24 mouse cellular contexts compared by ENCODE assay signal in genomic region chr4:145366301-145366700, GRCm38 (mm10). TPM values are rescaled to one million over a fixed set of nuclear protein-coding genes. Genes with fewer than 3 reads are reported as not detected.
A peak's percentile ranks its signal among the peaks of the same experiment; 100 is the strongest.
DNase-seq lines count a peak whose midpoint lies in the region; ATAC-seq and TF ChIP-seq lines count a peak whose summit lies in the region.
"Had no signal": no experiment of that assay in that cellular context is flagged by ENCODE, and none has a peak within 500 bp of the region (broad histone marks: within the 10 kb centered on the region; RNA-seq: fewer than 3 reads in every experiment).

No protein-coding gene starts in this region.

- H3K4me3 ChIP-seq in ES-Bruce4 (ENCODE audit: low read depth, low read length), result no peak overlapping the region
- no peak overlapping the region for H3K4me3 ChIP-seq in hindbrain, embryonic 12.5 days
- H3K4me3 ChIP-seq: embryonic facial prominence, embryonic 12.5 days; embryonic facial prominence, embryonic 15.5 days; gastrocnemius, adult 2 months; heart, embryonic 13.5 days; hindbrain, embryonic 15.5 days had no signal

- H3K9me3 ChIP-seq in ES-Bruce4 (replicated peaks; ENCODE audit: control insufficient read depth, insufficient read depth, low read length, poor library complexity, severe bottlenecking), result no peaks in the 10 kb centered on the region
- no peaks in the 10 kb centered on the region for H3K9me3 ChIP-seq in hindbrain, embryonic 12.5 days (replicated peaks)
- H3K9me3 ChIP-seq: embryonic facial prominence, embryonic 15.5 days; heart, embryonic 13.5 days; hindbrain, embryonic 15.5 days had no signal

- no peak for ATAC-seq in hindbrain, embryonic 12.5 days (ENCODE audit: low FRiP score)
- ATAC-seq: forebrain, embryonic 14.5 days; forebrain, postnatal 0 days had no signal

- no peaks in the 10 kb centered on the region for H3K4me1 ChIP-seq in ES-Bruce4 (ENCODE audit: control insufficient read depth, insufficient read depth, low read length)
- H3K4me1 ChIP-seq in hindbrain, embryonic 12.5 days, result no peaks in the 10 kb centered on the region
- H3K4me1 ChIP-seq: embryonic facial prominence, embryonic 12.5 days; embryonic facial prominence, embryonic 15.5 days; heart, embryonic 13.5 days; hindbrain, embryonic 15.5 days had no signal

- H3K36me3 ChIP-seq in ES-Bruce4 (ENCODE audit: control insufficient read depth, insufficient read depth, low read length, poor library complexity, severe bottlenecking), result no peaks in the 10 kb centered on the region
- H3K36me3 ChIP-seq in hindbrain, embryonic 12.5 days, result no peaks in the 10 kb centered on the region
- H3K36me3 ChIP-seq: embryonic facial prominence, embryonic 12.5 days; embryonic facial prominence, embryonic 15.5 days; heart, embryonic 13.5 days; hindbrain, embryonic 15.5 days had no signal

- no peaks in the 10 kb centered on the region for H3K27me3 ChIP-seq in ES-Bruce4 (ENCODE audit: control insufficient read depth, insufficient read depth, low read length, poor library complexity, severe bottlenecking)
- H3K27me3 ChIP-seq in hindbrain, embryonic 12.5 days, result no peaks in the 10 kb centered on the region
- H3K27me3 ChIP-seq: embryonic facial prominence, embryonic 12.5 days; embryonic facial prominence, embryonic 15.5 days; heart, embryonic 13.5 days; hindbrain, embryonic 15.5 days had no signal

- 38% methylated on average over 5 of the region's 5 CpGs for WGBS in hindbrain, embryonic 12.5 days

- no peak for TF ChIP-seq CTCF in ES-Bruce4 (IDR thresholded peaks at IDR 0.05; ENCODE audit: low read depth, low read length)

- no peak overlapping the region for H3K9ac ChIP-seq in ES-Bruce4 (ENCODE audit: low read depth, poor library complexity, severe bottlenecking)
- no peak overlapping the region for H3K9ac ChIP-seq in hindbrain, embryonic 12.5 days
- H3K9ac ChIP-seq: embryonic facial prominence, embryonic 12.5 days; embryonic facial prominence, embryonic 15.5 days; forebrain, postnatal 0 days; heart, embryonic 13.5 days; hindbrain, embryonic 15.5 days had no signal

- DNase-seq in ZHBTc4 (ENCODE audit: low read depth, low spot score), result peak; percentile 51
- peak; percentile 32 to 41 for DNase-seq in thymus, postnatal 10 days (ENCODE audit: low spot score in 2 of 2)
- DNase-seq in thymus, postnatal 4 days, result peak; percentile 54
- DNase-seq in layer of hippocampus, postnatal 10 days (ENCODE audit: low spot score in 2 of 2), result no peak
- DNase-seq in ovary, adult 18-20 months (ENCODE audit: low spot score), result no peak
- DNase-seq: adrenal gland, postnatal 10 days; cerebellum, adult 11 months; cerebellum, adult 2 months; cerebellum, adult 9-11 months; cerebellum, postnatal 25 days; forebrain, postnatal 0 days; gastrocnemius, adult 2 months; gastrocnemius, postnatal 14 days; heart, postnatal 14 days; heart, postnatal 4 days had no signal

- peak overlapping the region; percentile 67; the same call in 1 of the 2 replicates for H3K27ac ChIP-seq in ES-Bruce4 (ENCODE audit: insufficient read depth, low read length)
- H3K27ac ChIP-seq in hindbrain, embryonic 12.5 days, result no peak overlapping the region
- H3K27ac ChIP-seq: embryonic facial prominence, embryonic 12.5 days; embryonic facial prominence, embryonic 15.5 days; gastrocnemius, adult 2 months; heart, embryonic 13.5 days; hindbrain, embryonic 15.5 days had no signal

- TF ChIP-seq EP300 in ES-Bruce4 (IDR thresholded peaks at IDR 0.05; ENCODE audit: insufficient read depth, low read depth, low read length), result 0 out of 2 replicates have a peak, but pooled peaks have one; percentile 23

- TF ChIP-seq POLR2A in ES-Bruce4 (IDR thresholded peaks at IDR 0.05; ENCODE audit: insufficient read depth, low read length), result no peak

- no peak overlapping the region for H3K4me2 ChIP-seq in hindbrain, embryonic 12.5 days (replicated peaks)
- H3K4me2 ChIP-seq: embryonic facial prominence, embryonic 12.5 days; embryonic facial prominence, embryonic 15.5 days; heart, embryonic 13.5 days; hindbrain, embryonic 15.5 days had no signal

RNA-seq across cellular contexts. Expression of gene Tnfrsf8, which starts 51.3 kb away (rescaled TPM):
- polyA plus RNA-seq in ES-Bruce4 (2011; ENCODE audit: insufficient read depth, insufficient read length, low read depth, missing spikeins), result 0.46 and 0.47 TPM in 2 replicates
- 0.14 and 0.17 TPM in 2 replicates for polyA plus RNA-seq in hindbrain, embryonic 12.5 days (2016; fragmentation: Nextera tagmentation; extraction: Ambion mirVana)
- total RNA-seq in layer of hippocampus, postnatal 10 days (2021), result under 1 TPM; 0.47 to 0.73 TPM
- total RNA-seq: MEL had no signal
- polyA plus RNA-seq: forebrain, embryonic 11.5 days had no signal

Comparison
In these comparisons a context has a peak if more than half of its experiments do, and no peak if none do; other contexts are left out.
1. DNase-seq: peak in ZHBTc4 (single experiment), thymus, postnatal 10 days (2 of 2) and thymus, postnatal 4 days (single experiment); none in layer of hippocampus, postnatal 10 days (0 of 2) and ovary, adult 18-20 months (single experiment).